Mouse (Mus musculus): Measurements from ENCODE around the gene Tceal9. TPM values are rescaled to one million over a fixed set of nuclear protein-coding genes. Genes with fewer than 3 reads are reported as not detected.
A peak's percentile ranks its signal among the peaks of the same experiment; 100 is the strongest.
"Not testable (repeated sequence)": the region's sequence is repeated elsewhere in the genome, so short reads cannot be mapped to it uniquely, and the experiment has no call there.

The Tceal9 gene
- 100 to 1,000 TPM; 233 to 300 TPM for total RNA-seq (2021)
- long read RNA-seq, experiment 1, transcript Tceal9-201 (3 exons, 1,019 nt): major isoform, 46 of 47 reads
- long read RNA-seq, experiment 1, partial matches to known transcripts: 0 of 47 reads
- long read RNA-seq, experiment 1, other reads (novel, unspliced or antisense): 0 of 47 reads
- long read RNA-seq, experiment 2, transcript Tceal9-201 (3 exons, 1,019 nt): major isoform, 167 of 172 reads
- long read RNA-seq, experiment 2, partial matches to known transcripts: 3 of 172 reads
- long read RNA-seq, experiment 2, other reads (novel, unspliced or antisense): 2 of 172 reads

DNA sequence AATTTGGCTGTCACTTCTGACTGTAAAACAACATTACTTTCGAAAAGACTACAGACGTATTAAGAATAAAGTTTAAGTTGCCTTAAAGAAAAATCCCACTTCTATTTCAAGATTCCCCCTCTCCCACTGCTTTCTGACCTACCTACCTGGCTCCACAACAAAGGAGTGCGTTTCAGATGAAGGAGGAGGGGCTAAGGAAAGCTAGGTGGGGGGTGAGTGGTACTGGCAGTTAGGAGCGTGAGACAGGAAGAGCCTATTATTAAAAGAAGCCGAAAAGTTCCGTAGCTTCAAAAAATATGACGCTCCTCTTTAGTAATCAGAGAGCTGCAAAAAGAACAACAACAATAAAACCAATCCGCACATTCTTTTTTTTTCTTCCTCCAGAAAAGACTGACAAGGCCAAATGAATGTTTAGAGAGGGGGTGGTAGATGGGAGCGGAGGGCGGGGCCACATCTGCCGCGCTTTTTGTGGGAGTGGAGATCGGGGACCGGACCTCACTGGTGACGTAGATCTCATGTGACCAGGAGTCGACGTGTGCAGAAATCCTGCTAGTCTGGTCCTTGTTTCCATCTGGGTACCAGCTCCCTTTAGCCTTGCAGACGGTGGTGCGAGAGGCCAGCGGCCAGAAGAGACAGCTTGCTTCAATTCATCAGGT, at the start of gene Tceal9:
TSS of gene Tceal9 (plus strand) at position 506 of the 656 bp plus-strand sequence.
- peak; percentile 60 to 62 for DNase-seq (ENCODE audit: low spot score in 2 of 2)

DNA sequence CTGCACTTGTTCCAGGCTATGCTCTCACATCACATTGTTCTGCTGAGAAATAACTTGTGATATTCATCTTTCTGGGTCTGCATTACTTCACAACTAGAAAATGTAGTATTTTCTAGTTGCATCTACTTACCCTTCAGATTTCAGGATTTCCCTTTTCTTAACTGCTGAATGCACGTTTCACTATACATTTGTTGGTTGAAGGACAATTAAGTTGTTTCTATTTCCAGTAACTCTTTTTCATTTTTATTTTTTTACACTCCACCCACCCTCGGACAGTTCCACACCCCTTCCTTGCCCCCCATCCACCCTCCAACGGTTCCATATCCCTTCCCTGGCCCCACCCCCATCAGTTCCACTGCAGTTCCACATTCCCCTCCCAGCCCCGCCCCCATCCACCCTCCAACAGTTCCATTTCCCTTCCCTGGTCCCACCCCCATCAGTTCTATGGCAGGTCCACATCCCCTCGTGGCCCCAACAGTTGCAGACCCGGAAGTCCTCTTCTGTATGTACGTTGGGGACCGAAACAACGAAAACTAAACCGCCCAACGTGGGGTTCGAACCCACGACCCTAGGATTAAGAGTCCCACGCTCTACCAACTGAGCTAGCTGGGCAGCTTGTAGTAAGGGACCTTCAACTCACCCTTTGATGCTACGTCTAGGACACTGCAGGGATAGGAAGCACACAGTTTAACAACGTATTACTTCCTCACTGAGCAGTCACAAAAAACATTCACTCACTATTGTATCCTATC, 49.5 kb upstream of the Tceal9 start:
- DNase-seq (ENCODE audit: low spot score in 2 of 2): no peak

DNA sequence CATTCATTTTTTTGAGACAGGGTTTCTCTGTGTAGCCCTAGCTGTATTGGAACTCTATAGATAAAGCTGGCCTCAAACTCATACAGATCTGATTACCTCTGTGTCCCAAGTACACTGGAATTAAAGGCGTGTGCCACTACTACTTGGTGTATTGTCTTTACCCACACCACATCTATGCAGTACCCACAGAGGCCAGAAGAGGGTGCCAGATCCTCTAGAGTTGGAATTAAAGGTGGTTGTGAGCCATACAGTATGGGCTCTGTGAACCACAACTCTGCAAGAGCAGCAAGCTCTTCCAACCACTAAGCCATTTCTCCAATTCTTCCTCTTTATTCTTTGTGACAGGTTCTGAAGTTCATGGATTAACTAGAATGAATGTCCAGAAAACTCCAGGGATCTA, 48.0 kb upstream of the Tceal9 start:
- peak; percentile 31 for DNase-seq (ENCODE audit: low spot score in 2 of 2)

DNA sequence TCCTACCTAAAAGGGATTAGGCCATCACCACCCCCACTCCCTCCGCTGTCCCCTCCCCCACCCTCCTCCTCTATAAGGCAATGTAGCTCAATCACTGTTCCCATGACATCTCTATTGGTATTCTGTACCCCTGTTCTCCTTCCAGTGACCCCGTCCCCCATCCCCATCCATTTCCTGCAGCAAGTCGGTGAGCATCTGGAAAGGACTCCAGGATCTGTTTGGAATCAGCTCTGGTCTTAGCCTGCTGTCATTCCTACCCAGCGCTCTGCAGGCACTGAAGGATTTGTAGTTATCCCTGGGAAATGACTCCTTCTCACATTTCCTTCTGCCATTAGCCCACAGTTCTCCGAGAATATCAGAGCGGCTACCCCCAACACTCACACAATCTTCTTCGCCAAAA, 41.6 kb upstream of the Tceal9 start:
- no peak for DNase-seq (ENCODE audit: low spot score in 2 of 2)

DNA sequence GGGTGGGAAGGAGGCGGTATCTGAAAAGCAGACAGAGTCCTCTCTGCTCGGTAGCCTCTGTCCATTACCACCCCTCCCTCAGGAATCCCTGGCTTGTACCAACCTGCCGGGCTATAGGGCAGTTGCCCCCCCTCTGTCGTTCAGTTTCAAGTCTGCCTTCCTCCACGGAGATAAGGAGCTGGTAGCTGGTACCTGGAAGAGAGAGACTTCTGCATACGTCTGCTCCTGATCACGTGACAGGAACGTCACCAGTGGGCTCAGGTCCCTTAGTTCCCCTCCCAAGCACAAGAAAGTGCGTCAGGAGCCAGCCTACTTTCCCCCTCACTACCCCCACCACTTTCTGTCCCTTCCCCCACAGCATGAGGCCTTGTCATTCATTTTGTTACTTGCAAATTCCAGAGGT, 41.2 kb upstream of the Tceal9 start, which contains the start of gene Tceal5:
TSS of gene Tceal5 (minus strand) at position 213 of the 403 bp plus-strand sequence.
- no peak for DNase-seq (ENCODE audit: low spot score in 2 of 2)

DNA sequence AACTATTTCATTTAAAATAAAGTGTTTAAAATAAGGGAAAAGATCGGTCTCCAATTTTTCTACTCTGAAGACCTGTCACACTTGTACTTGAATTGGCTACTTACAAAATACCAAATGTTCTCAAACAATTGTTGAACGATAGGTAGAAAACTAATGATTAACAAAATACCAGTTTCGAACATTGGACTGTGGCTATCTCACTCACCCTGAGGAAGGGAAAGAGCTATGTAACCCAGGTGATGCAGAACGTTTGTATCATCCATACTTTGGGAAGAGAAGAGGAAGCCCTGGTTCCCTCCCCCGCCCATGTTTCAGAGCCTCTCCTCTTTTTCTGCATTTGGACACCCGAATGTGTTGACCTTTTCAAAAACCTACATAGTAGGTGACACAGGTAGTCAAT, 40.5 kb upstream of the Tceal9 start:
- no peak for DNase-seq (ENCODE audit: low spot score in 2 of 2)

DNA sequence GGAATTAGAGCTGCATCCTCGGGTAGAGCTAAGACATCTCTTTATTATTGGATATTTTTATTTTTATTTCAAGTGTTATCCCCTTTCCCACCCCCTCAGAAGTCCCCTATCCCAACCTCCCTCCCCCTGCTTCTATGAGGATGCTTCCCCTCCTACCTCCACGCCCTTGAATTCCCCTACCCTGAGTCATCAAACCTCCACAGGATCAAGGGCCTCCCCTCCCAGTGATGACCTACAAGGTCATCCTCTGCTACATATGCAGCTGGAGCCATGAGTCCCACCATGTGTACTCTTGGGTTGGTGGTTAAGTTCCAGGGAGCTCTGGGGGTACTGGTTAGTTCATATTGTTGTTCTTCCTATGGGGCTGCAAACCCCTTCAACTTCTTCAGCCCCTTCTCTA, 31.5 kb upstream of the Tceal9 start:
- DNase-seq (ENCODE audit: low spot score in 2 of 2): no peak

DNA sequence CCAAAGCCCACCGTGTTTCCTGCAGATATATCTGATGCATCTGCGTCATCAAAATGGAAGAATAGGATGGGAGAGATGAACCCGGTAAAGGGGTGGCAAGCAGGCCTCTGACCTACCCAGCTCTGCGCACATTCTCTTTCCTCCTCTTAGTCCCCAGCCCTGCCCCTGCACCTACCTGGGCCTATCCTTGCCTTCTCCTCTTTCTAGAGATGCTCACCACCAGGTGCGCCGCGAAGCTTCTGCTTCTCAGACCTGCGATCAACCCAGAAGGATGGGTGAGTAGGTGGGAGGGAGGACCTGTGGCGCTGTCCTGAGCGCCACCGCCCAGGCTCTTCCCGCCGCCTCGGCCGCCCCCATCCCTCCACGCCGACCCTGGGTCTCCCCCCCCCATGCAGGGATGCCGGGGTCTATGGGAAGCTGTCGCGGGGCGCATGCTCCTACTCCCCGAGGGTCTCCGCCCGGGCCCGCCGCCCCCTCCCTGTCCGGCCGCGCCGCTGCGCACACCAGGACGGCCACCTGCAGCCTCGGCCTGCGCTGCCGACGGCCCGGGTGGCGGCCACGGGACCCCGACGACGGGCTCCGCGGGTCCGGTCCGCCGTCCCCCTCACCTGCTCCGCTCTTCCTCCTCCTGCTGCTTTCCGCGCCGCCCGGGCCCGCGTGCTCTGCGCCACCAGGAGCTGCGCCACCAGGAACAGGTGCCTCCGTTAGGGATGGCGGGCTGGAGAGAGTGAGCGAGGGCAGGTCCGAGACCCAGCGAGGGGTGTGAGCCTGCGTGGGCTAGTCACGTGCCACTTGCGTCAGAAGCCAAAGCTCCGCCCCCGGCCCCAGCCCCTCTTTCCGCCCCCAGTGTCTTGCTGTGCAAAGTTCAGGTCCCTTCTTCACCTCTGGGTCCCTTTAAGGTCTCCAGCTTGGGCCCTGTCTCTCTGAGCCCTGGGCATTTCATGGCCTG, 29.9 kb upstream of the Tceal9 start, which contains the start of the genes Tceal7 and Bex1:
TSS of gene Tceal7 (plus strand) at position 51 of the 949 bp plus-strand sequence.
TSS of gene Bex1 (minus strand) at position 785 of the 949 bp plus-strand sequence.
- DNase-seq (ENCODE audit: low spot score in 2 of 2): not testable (repeated sequence)

DNA sequence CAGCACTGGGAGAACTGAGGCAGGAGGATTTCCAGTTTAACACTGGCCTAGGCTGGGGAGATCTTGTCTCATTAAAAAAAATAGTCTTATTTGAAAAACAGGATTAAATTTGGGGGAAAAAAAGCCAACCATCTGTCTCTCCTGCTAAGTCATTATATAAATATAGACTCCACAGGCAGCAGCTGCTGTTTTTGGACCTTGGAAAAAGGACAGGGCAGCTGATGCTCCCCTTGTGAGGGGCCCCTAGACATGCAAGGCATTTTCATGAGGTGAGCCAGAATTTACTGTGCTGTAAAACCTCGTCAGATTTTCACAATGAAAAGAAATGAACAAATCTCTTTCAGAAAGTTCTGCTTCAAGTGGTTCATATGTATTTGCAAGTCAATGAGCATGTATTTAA, 28.6 kb upstream of the Tceal9 start:
- no peak for DNase-seq (ENCODE audit: low spot score in 2 of 2)

DNA sequence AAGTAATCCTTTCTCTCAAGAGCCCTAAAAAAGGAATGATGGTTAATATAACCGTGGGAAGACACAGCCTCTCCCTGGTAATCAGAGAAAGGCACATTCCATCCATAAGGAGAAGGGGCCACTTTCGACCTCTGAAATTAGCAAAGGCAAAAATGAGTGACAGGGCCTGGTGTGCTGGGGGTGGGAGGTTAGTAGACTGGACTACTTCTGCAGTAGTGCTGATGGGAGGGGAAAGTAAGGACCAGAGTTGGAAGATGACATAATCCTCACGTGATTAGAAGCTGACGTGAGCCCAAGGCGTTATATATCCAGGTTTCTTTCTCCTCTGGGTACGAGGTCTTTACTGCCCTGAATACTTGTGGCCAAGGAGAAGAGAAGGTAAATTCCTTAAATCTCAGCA, 21.2 kb upstream of the Tceal9 start:
- no peak for DNase-seq (ENCODE audit: low spot score in 2 of 2)

DNA sequence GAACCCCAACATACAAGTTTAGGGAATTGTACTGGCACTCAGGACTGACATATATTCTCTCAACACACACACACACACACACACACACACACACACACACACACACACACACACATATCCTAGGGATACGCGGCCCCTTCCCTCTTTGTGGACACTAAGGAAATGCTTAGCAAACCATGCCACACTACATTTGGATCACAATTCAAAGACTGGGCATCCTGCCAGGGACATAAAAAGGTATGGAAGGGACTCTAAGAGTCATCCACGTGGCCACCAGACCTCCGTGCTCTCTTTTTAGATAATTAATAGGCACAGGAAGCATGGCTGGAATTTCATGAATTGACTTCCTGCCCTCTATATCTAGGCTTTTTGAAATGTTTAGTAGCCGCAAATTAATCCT, 17.1 kb upstream of the Tceal9 start:
- no peak for DNase-seq (ENCODE audit: low spot score in 2 of 2)

DNA sequence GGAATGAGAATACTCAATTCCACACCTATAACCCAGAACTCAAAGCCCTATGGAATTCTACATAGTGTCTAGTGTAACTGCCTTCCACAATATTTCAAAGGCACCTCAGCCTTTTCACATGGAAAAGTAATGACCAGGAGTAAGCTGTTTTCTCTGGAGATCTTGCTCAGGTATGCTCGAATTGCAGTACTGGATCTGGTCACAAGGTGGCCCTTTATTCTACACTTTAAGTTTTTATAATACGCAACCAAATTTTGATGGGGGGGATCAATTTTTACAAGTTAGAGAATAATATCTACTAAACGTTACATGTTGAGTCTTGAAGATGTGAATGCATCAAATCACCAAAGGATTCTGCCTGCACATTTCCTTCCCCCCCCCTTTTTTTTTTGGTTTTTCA, 6.8 kb upstream of the Tceal9 start:
- DNase-seq (ENCODE audit: low spot score in 2 of 2): peak in 1 of 2 experiments; percentile 17

DNA sequence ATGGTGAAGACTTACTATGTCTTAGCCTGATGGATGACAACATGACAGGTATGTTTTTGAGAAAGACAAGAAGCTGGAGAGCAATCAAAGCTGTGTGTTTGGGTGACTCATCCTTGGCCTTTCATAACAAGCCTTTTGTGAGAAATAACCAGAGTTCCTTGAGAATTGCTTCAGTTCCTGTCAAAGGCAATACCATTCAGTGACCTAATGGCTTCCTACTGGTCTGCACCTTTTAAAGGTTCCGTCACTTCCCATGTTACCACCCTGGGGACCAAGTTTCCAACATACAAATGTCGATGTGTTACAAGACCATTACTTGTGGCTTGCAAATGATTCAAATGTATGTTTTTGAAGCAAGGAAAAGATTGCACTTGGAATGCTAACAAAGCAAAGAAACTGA, 1.7 kb upstream of the Tceal9 start:
- DNase-seq (ENCODE audit: low spot score in 2 of 2): no peak

DNA sequence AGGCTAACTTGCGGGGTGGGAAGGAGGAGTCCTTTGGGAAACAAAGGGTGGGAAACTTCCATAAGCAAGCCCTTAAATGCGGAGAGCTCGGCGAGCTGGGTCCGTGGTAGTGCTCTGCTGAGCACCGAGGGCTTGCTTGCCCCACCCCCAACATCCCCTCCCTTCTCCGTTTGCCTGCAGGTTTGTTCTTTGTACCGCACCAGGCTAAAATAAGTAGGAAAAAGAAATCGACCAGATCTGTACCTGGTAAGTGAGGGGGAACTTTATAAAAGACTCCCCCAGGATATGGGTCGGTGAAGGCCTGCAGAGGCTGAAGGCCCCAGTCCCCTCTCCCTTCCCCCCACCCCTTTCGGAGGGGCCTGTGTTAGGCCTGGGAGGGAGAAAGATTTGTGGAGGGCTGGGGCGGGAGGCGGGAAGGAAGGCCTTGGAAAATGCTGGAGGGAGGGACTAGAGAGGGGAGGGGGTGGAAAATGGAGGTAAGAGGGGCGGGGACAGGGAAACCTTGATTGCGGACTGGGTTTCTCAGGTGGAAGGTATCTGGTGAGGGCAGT, 717 bp downstream of the Tceal9 start:
- DNase-seq (ENCODE audit: low spot score in 2 of 2): peak in 1 of 2 experiments; percentile 7

DNA sequence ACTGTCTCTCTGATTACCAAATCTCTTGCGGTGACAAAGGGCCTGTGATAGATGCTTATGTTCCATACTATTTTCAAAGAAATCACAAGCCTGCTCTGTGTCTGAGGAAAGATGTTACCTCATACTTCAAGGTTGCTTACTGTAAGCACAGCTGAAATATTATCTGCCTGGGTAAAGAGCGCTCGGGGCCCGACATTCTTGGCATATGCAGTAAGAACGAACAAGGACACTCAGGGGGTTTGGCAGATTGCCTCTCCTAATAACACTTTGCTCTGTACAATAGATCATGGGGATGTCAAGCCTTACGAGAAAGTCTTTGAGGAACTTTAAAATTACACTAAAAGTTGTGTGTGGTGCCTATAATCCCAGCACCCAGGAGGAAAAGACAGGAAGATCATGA, 3.9 kb downstream of the Tceal9 start:
- DNase-seq (ENCODE audit: low spot score in 2 of 2): peak in 1 of 2 experiments; percentile 30

DNA sequence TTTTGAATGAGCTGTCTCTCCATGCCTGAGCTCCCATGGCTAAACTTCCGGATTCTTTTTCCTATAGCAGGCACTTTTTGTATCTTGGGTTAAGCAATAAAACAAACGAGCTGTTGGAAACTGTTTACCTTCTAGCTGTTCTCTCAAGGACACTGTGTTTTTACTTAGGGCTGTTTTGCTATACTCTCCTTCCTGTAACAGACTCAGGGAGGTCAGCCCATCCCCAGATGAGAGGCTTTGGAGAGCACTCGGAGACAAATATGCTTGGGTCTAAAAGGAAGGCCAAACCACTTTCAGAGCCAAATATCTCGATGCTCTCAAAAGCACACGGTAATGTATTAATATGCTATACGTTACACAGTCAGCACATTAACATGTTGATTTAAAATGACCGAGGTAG, 4.8 kb downstream of the Tceal9 start:
- DNase-seq (ENCODE audit: low spot score in 2 of 2): no peak

DNA sequence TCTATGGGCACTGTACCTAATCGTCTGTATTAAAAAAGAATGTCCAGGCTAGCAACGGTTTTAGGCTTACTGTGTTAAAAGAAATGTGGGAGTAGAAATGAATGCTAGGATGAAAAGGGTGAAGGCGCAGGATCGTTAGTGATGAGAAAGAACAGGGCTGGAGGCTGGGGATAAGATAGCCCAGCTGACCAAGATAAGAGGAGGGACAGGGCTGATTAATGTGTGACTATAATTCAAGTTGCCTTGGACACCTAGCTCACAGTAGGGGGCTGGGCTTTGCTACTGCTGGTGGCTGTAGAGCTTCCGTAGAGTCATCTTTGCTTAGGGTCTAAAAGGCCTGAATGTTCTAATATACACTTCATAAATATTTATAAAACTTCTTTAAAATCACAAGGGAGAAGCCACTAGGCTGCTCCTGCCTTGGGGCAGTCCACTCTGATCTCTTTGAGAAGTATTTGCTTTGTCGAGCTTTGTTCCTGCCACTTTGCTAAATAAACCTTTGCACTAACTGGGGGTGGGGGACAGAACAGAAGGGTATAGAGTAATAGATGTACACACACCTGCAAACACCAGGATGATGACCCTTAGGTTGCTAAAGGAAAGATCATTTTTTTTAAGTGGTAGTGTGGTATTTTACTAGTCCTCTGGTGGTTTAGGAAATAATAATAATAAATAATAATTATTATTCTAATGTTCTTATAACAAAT, 7.3 kb downstream of the Tceal9 start:
- no peak for DNase-seq (ENCODE audit: low spot score in 2 of 2)

DNA sequence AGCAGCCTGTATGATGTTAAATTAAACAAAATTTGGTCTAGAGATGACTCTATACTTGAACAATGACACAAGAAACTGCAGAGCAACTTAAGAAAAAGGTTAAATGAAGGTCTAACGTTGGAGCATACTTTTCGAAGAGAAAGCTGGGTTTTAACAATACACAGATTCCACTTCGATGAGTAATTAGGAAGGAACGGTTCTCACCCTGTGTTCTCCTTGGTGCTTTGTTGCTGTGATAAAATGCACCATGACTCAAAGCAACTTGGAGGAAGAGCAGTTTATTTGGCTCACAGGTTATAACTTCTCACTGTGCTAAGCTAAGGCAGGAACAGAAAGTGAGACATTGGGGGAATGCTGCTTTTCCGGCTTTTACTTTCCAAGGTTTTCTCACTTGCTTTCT, 22.8 kb downstream of the Tceal9 start:
- no peak for DNase-seq (ENCODE audit: low spot score in 2 of 2)

DNA sequence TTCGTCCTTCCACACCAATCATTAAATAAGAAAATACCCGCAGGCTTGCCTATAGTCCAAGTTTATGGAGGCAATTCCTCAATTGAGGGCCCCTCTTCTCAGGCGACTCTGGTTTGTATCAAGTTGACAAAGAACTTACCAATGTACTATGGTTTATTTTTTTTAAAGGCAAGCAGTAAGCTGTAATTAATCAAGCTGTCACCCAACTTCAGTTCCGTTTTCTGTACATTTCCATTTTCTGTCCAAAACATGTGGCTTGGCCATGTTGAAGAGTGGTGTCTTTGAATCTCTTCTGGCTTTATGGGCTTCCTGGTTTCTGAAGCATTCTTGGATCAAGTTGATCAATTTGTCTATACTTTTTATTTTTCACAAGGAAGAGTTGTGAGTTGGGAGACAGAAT, 23.3 kb downstream of the Tceal9 start:
- no peak for DNase-seq (ENCODE audit: low spot score in 2 of 2)
